Mouse (Mus musculus) MEL (cell line): ENCODE data around the gene Rufy4.

ENCODE experiments used
- BHLHE40 ChIP-seq: IDR thresholded peaks from 2 replicates; pipeline ENCODE4 v1.6.1; 2012; ENCODE audit warnings: low read depth, mild to moderate bottlenecking, inconsistent platforms, low read length, improper control_type of control experiment, borderline replicate concordance
- CTCF ChIP-seq, 3 experiments: IDR thresholded peaks in 2 of 3; conservative IDR thresholded peaks in 1 of 3; 2 replicates each; pipeline ENCODE4 v1.5.1; 2011 to 2012; ENCODE audit warnings: low read length in 3 of 3, low read depth in 2 of 3, mild to moderate bottlenecking in 2 of 3, improper control_type of control experiment in 1 of 3, inconsistent platforms in 1 of 3, mixed read lengths in 1 of 3, moderate library complexity in 1 of 3; ENCODE audit not compliant: control insufficient read depth in 1 of 3, insufficient read depth in 1 of 3, poor library complexity in 1 of 3, severe bottlenecking in 1 of 3
- EP300 ChIP-seq, 2 experiments: IDR thresholded peaks; 2 replicates each; pipeline ENCODE4 v1.6.1; 2011; ENCODE audit warnings: improper control_type of control experiment in 2 of 2, low read length in 2 of 2, low read depth in 1 of 2, mild to moderate bottlenecking in 1 of 2
- GATA1 ChIP-seq: IDR thresholded peaks from 2 replicates; pipeline ENCODE4 v1.6.1; 2011; ENCODE audit warnings: low read depth, low read length, improper control_type of control experiment
- KAT2A ChIP-seq: conservative IDR thresholded peaks from 2 replicates; pipeline ENCODE4 v1.6.1; 2012; ENCODE audit warnings: low read depth, low read length, improper control_type of control experiment, inconsistent platforms
- MAFK ChIP-seq: IDR thresholded peaks from 2 replicates; pipeline ENCODE4 v1.6.1; 2011; ENCODE audit warnings: low read depth, mild to moderate bottlenecking, low read length, improper control_type of control experiment, borderline replicate concordance
- POLR2A ChIP-seq, 2 experiments: IDR thresholded peaks; 2 replicates each; pipeline ENCODE4 v1.6.1; 2011 to 2012; ENCODE audit warnings: low read length in 2 of 2, mild to moderate bottlenecking in 2 of 2, control low read depth in 1 of 2, improper control_type of control experiment in 1 of 2, low read depth in 1 of 2, moderate library complexity in 1 of 2; ENCODE audit not compliant: control insufficient read depth in 1 of 2, insufficient read depth in 1 of 2, poor library complexity in 1 of 2
- POLR2AphosphoS5 ChIP-seq: IDR thresholded peaks from 2 replicates; pipeline ENCODE4 v1.6.1; 2012; ENCODE audit warnings: low read depth, borderline replicate concordance, mild to moderate bottlenecking, inconsistent platforms, low read length, moderate library complexity, mixed read lengths
- SMC3 ChIP-seq: IDR thresholded peaks from 2 replicates; pipeline ENCODE4 v1.6.1; 2011; ENCODE audit warnings: low read depth, low read length, improper control_type of control experiment
- TBP ChIP-seq: IDR thresholded peaks from 2 replicates; pipeline ENCODE4 v1.8.0; 2011; ENCODE audit warnings: low read depth, low read length, improper control_type of control experiment
- UBTF ChIP-seq: IDR thresholded peaks from 2 replicates; pipeline ENCODE4 v1.6.1; 2012; ENCODE audit warnings: low read depth, mild to moderate bottlenecking, inconsistent platforms, low read length, improper control_type of control experiment, moderate library complexity, borderline replicate concordance; ENCODE audit not compliant: insufficient read depth
- ZC3H11A ChIP-seq: IDR thresholded peaks from 2 replicates; pipeline ENCODE4 v1.6.1; 2012; ENCODE audit warnings: low read depth, mild to moderate bottlenecking, inconsistent platforms, low read length, improper control_type of control experiment
- ZMIZ1 ChIP-seq: IDR thresholded peaks from 2 replicates; pipeline ENCODE4 v1.6.1; 2012; ENCODE audit warnings: low read depth, mild to moderate bottlenecking, inconsistent platforms, low read length, improper control_type of control experiment, moderate library complexity
- ZNF384 ChIP-seq: IDR thresholded peaks from 2 replicates; pipeline ENCODE4 v1.6.1; 2012; ENCODE audit warnings: low read depth, mild to moderate bottlenecking, inconsistent platforms, low read length, improper control_type of control experiment

GRCm38 (mm10) chr1:74121821-74122576 is 3.3 kb upstream of the Rufy4 start:
- TF ChIP-seq GATA1 = no peak
- TF ChIP-seq BHLHE40 = no peak
- no peak for TF ChIP-seq POLR2A (IDR thresholded peaks at IDR 0.05; ENCODE audit: control insufficient read depth in 1 of 2, insufficient read depth in 1 of 2, low read depth in 1 of 2, low read length in 2 of 2, poor library complexity in 1 of 2)
- TF ChIP-seq EP300 (IDR thresholded peaks at IDR 0.05; ENCODE audit: low read depth in 1 of 2, low read length in 2 of 2) = no peak
- TF ChIP-seq CTCF (IDR thresholded peaks at IDR 0.05 in 2 of 3, conservative IDR thresholded peaks at IDR 0.05 in 1 of 3; ENCODE audit: control insufficient read depth in 1 of 3, insufficient read depth in 1 of 3, low read depth in 2 of 3, low read length in 3 of 3, poor library complexity in 1 of 3, severe bottlenecking in 1 of 3) = no peak
- no peak for TF ChIP-seq POLR2AphosphoS5
- TF ChIP-seq UBTF = no peak
- no peak for TF ChIP-seq TBP
- TF ChIP-seq ZNF384 = no peak
- TF ChIP-seq KAT2A = no peak
- TF ChIP-seq MAFK = no peak
- TF ChIP-seq ZMIZ1 = no peak
- no peak for TF ChIP-seq ZC3H11A
- no peak for TF ChIP-seq SMC3
